In the genomic region with DNA sequence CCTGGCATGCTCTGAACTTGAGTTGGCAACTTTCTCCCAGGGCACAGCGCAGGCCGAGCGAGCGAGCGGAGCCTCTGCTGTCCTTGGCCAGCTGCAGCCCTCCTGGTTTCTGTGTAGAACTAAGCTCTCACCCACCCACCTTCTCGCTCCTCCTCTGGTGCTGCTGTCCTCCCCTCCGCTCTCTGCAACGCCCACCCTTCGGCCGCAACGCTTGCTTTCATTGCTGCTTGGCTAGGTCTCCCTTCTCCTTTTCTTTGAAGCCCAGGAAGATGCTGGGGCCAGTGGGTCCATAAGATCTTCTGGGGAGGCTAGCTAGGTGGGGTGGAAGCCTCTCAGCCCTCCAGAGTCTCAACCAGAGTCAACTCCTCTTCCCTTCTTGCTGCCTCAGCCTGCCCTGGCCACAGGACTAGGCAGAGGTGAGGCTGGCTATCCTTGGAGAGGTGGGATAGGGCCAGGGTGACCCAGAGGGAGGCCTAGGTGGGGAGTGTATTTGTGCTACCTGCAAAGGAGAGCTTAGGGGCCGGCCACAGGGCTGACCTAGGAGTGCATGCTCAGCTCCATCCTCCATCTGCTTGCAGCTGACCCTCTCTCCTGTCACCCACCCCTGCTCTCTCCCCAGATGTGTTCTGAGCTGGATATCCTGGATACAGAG, we compare ENCODE assay signal across 18 mouse cellular contexts. TPM values are rescaled to one million over a fixed set of nuclear protein-coding genes. Genes with fewer than 3 reads are reported as not detected.
A peak's percentile ranks its signal among the peaks of the same experiment; 100 is the strongest.
DNase-seq lines count a peak whose midpoint lies in the region; ATAC-seq lines count a peak whose summit lies in the region.
"Had no signal": no experiment of that assay in that cellular context is flagged by ENCODE, and none has a peak within 500 bp of the region (broad histone marks: within the 10 kb centered on the region; RNA-seq: fewer than 3 reads in every experiment).

No protein-coding gene starts in this region.

- DNase-seq in frontal cortex, adult 2 months (ENCODE audit: extremely low spot score in 1 of 2, low spot score in 1 of 2): no peak
- no peak for DNase-seq in liver, embryonic 13.5 days
- no peak for DNase-seq in liver
- DNase-seq in hindbrain, embryonic 14.5 days (ENCODE audit: low spot score): no peak
- no peak for DNase-seq in midbrain, embryonic 14.5 days
- DNase-seq in gastrocnemius, postnatal 14 days: no peak
- no peak for DNase-seq in B cell, adult 2 months
- DNase-seq: adrenal gland, postnatal 25 days; right cerebral cortex, postnatal 14 days had no signal

- H3K4me2 ChIP-seq in liver, embryonic 13.5 days: no peak overlapping the region
- no peak overlapping the region for H3K4me2 ChIP-seq in hindbrain, embryonic 14.5 days (replicated peaks)
- H3K4me2 ChIP-seq in midbrain, embryonic 14.5 days (ENCODE audit: low read length): no peak overlapping the region
- H3K4me2 ChIP-seq: liver, embryonic 15.5 days had no signal

- H3K36me3 ChIP-seq in liver, embryonic 13.5 days: peaks cover 32% of the 10 kb centered on the region
- H3K36me3 ChIP-seq in hindbrain, embryonic 14.5 days (replicated peaks; ENCODE audit: control insufficient read depth, insufficient read depth): peaks cover 26% of the 10 kb centered on the region
- H3K36me3 ChIP-seq in midbrain, embryonic 14.5 days (ENCODE audit: control insufficient read depth, insufficient read depth, low read length): peaks cover 32% of the 10 kb centered on the region

- H3K9me3 ChIP-seq in liver, embryonic 13.5 days (replicated peaks): no peaks in the 10 kb centered on the region
- H3K9me3 ChIP-seq in hindbrain, embryonic 14.5 days (ENCODE audit: control insufficient read depth, low read length): no peaks in the 10 kb centered on the region
- no peaks in the 10 kb centered on the region for H3K9me3 ChIP-seq in midbrain, embryonic 14.5 days (ENCODE audit: control insufficient read depth, low read length)
- H3K9me3 ChIP-seq: liver, embryonic 15.5 days; megakaryocyte, embryonic 14.5 days had no signal

- peak overlapping the region; percentile 5; the same call in 1 of the 2 replicates for H3K27ac ChIP-seq in liver, embryonic 13.5 days
- no peak overlapping the region for H3K27ac ChIP-seq in hindbrain, embryonic 14.5 days
- no peak overlapping the region for H3K27ac ChIP-seq in midbrain, embryonic 14.5 days (replicated peaks; ENCODE audit: low read depth, low read length)
- H3K27ac ChIP-seq: liver, embryonic 15.5 days had no signal

- peak; percentile 20 for ATAC-seq in frontal cortex, adult (ENCODE audit: low TSS enrichment)
- peak; percentile 19 for ATAC-seq in liver, embryonic 13.5 days (ENCODE audit: low read depth)
- peak; percentile 4; the same call in 1 of the 2 replicates for ATAC-seq in hindbrain, embryonic 14.5 days (ENCODE audit: low FRiP score)
- peak; percentile 26 for ATAC-seq in midbrain, embryonic 14.5 days (ENCODE audit: low FRiP score, low TSS enrichment)

- H3K4me1 ChIP-seq in liver, embryonic 13.5 days (replicated peaks): peaks cover 18% of the 10 kb centered on the region
- H3K4me1 ChIP-seq in hindbrain, embryonic 14.5 days (replicated peaks; ENCODE audit: control insufficient read depth, insufficient read depth, low read length): no peaks in the 10 kb centered on the region
- no peaks in the 10 kb centered on the region for H3K4me1 ChIP-seq in midbrain, embryonic 14.5 days (ENCODE audit: control insufficient read depth, insufficient read depth, low read length)

- H3K9ac ChIP-seq in liver, embryonic 13.5 days: no peak overlapping the region
- no peak overlapping the region for H3K9ac ChIP-seq in hindbrain, embryonic 14.5 days
- H3K9ac ChIP-seq in midbrain, embryonic 14.5 days (replicated peaks; ENCODE audit: low read length): no peak overlapping the region
- H3K9ac ChIP-seq: liver, embryonic 15.5 days had no signal

- WGBS in liver, embryonic 13.5 days (ENCODE audit: insufficient replicate concordance): 90% methylated on average over 12 of the region's 12 CpGs
- WGBS in hindbrain, embryonic 14.5 days: 85% methylated on average over 12 of the region's 12 CpGs
- WGBS in midbrain, embryonic 14.5 days: 82% methylated on average over 12 of the region's 12 CpGs

- intact Hi-C loops in gastrocnemius, postnatal 14 days (cut with DNase I; ENCODE audit: low total_unique reads): no loop called here

- no peaks in the 10 kb centered on the region for H3K27me3 ChIP-seq in liver, embryonic 13.5 days
- no peaks in the 10 kb centered on the region for H3K27me3 ChIP-seq in hindbrain, embryonic 14.5 days (ENCODE audit: control insufficient read depth, insufficient read depth, low read length)
- H3K27me3 ChIP-seq in midbrain, embryonic 14.5 days (ENCODE audit: control insufficient read depth, insufficient read depth, low read length): no peaks in the 10 kb centered on the region
- H3K27me3 ChIP-seq: liver, embryonic 15.5 days; megakaryocyte, embryonic 14.5 days had no signal

- no peak overlapping the region for H3K4me3 ChIP-seq in liver, embryonic 13.5 days (replicated peaks)
- H3K4me3 ChIP-seq in hindbrain, embryonic 14.5 days (replicated peaks; ENCODE audit: low read length): no peak overlapping the region
- no peak overlapping the region for H3K4me3 ChIP-seq in midbrain, embryonic 14.5 days (replicated peaks; ENCODE audit: low read depth, low read length)
- H3K4me3 ChIP-seq: liver, embryonic 15.5 days; megakaryocyte, embryonic 14.5 days had no signal

RNA-seq across cellular contexts. Expression of a gene that starts 8.1 kb away (rescaled TPM):
- 78.7 and 90.5 TPM in 2 replicates for polyA plus RNA-seq in frontal cortex, adult 2 months (2012; rRNA removed)
- polyA plus RNA-seq in liver, embryonic 13.5 days (2015; fragmentation: Nextera tagmentation; extraction: Ambion mirVana): 31.2 and 34.7 TPM in 2 replicates
- polyA plus RNA-seq in hindbrain, embryonic 14.5 days (2014; fragmentation: Nextera tagmentation; extraction: Ambion mirVana): 39.5 and 45.2 TPM in 2 replicates
- polyA plus RNA-seq in midbrain, embryonic 14.5 days (2014; fragmentation: Nextera tagmentation; extraction: Ambion mirVana): 29.5 and 38.3 TPM in 2 replicates
- 10 to 100 TPM; 32.4 to 33.2 TPM for total RNA-seq in gastrocnemius, postnatal 14 days (2021)

RNA-seq across cellular contexts. Expression of a gene that starts 12.4 kb away (rescaled TPM):
- polyA plus RNA-seq in frontal cortex, adult 2 months (2012; rRNA removed): not detected in 2 replicates
- polyA plus RNA-seq in liver, embryonic 13.5 days (2015; fragmentation: Nextera tagmentation; extraction: Ambion mirVana): not detected in 2 replicates
- not detected in 2 replicates for polyA plus RNA-seq in hindbrain, embryonic 14.5 days (2014; fragmentation: Nextera tagmentation; extraction: Ambion mirVana)
- polyA plus RNA-seq in midbrain, embryonic 14.5 days (2014; fragmentation: Nextera tagmentation; extraction: Ambion mirVana): not detected in 2 replicates
- not detected for total RNA-seq in gastrocnemius, postnatal 14 days (2021)
- total RNA-seq: adrenal gland, postnatal 25 days; gastrocnemius, adult 18-20 months; heart, adult 8-10 months; heart, postnatal 36 days; neutrophil, adult 5-6 weeks had no signal
- polyA plus RNA-seq: C2C12; liver, embryonic 15.5 days had no signal

RNA-seq across cellular contexts. Expression of a gene that starts 20.0 kb away (rescaled TPM):
- polyA plus RNA-seq in frontal cortex, adult 2 months (2012; rRNA removed): 384 and 412 TPM in 2 replicates
- polyA plus RNA-seq in liver, embryonic 13.5 days (2015; fragmentation: Nextera tagmentation; extraction: Ambion mirVana): 0.17 and 0.24 TPM in 2 replicates
- 26.1 and 34.8 TPM in 2 replicates for polyA plus RNA-seq in hindbrain, embryonic 14.5 days (2014; fragmentation: Nextera tagmentation; extraction: Ambion mirVana)
- polyA plus RNA-seq in midbrain, embryonic 14.5 days (2014; fragmentation: Nextera tagmentation; extraction: Ambion mirVana): 16.6 and 19.3 TPM in 2 replicates
- under 1 TPM; 0.08 to 0.13 TPM for total RNA-seq in gastrocnemius, postnatal 14 days (2021)
- total RNA-seq: gastrocnemius, adult 18-20 months; MEL; neutrophil, adult 5-6 weeks had no signal

RNA-seq across cellular contexts. Expression of a gene that starts 24.6 kb away (rescaled TPM):
- 358 and 465 TPM in 2 replicates for polyA plus RNA-seq in frontal cortex, adult 2 months (2012; rRNA removed)
- 456 and 508 TPM in 2 replicates for polyA plus RNA-seq in liver, embryonic 13.5 days (2015; fragmentation: Nextera tagmentation; extraction: Ambion mirVana)
- 13.8 and 20.8 TPM in 2 replicates for polyA plus RNA-seq in hindbrain, embryonic 14.5 days (2014; fragmentation: Nextera tagmentation; extraction: Ambion mirVana)
- 4.2 and 6.4 TPM in 2 replicates for polyA plus RNA-seq in midbrain, embryonic 14.5 days (2014; fragmentation: Nextera tagmentation; extraction: Ambion mirVana)
- 100 to 1,000 TPM; 475 to 599 TPM for total RNA-seq in gastrocnemius, postnatal 14 days (2021)

RNA-seq across cellular contexts. Expression of a gene that starts 33.7 kb away (rescaled TPM):
- polyA plus RNA-seq in frontal cortex, adult 2 months (2012; rRNA removed): 205 and 218 TPM in 2 replicates
- polyA plus RNA-seq in liver, embryonic 13.5 days (2015; fragmentation: Nextera tagmentation; extraction: Ambion mirVana): 90.7 and 90.8 TPM in 2 replicates
- polyA plus RNA-seq in hindbrain, embryonic 14.5 days (2014; fragmentation: Nextera tagmentation; extraction: Ambion mirVana): 121 and 128 TPM in 2 replicates
- 120 and 144 TPM in 2 replicates for polyA plus RNA-seq in midbrain, embryonic 14.5 days (2014; fragmentation: Nextera tagmentation; extraction: Ambion mirVana)
- total RNA-seq in gastrocnemius, postnatal 14 days (2021): 10 to 100 TPM; 27.2 to 28.2 TPM

Comparison
In these comparisons a context has a peak if more than half of its experiments do, and no peak if none do; other contexts are left out.
1. RNA of a gene that starts 20.0 kb away (polyA plus RNA-seq): 384 to 412 TPM in frontal cortex, adult 2 months, 26.1 to 34.8 TPM in hindbrain, embryonic 14.5 days and 16.6 to 19.3 TPM in midbrain, embryonic 14.5 days; 0.17 to 0.24 TPM in liver, embryonic 13.5 days; every median in the first group is over 10 times any median in the second.
2. Peak in every context shown above with its lines, with median percentiles within 50 percentile points of each other: ATAC-seq.